Mouse (Mus musculus) frontal cortex, postnatal 36 days (tissue): ENCODE results near the gene Asb18.

Source experiments
- DNase-seq, 2 experiments: peaks; one replicate each; pipeline ENCODE4 v3.0.0; 2022; ENCODE audit warnings: low spot score in 2 of 2

The Asb18 gene

GRCm38 (mm10) chr1:89901381-89901780 lies 113.1 kb downstream of the Asb18 start:
- DNase-seq = no peak
